Mouse (Mus musculus) adrenal gland, postnatal 14 days (tissue): ENCODE results near the gene Mapkapk2. TPM values are rescaled to one million over a fixed set of nuclear protein-coding genes. Genes with fewer than 3 reads are reported as not detected.

Experiments
- DNase-seq: peaks from one replicate; pipeline ENCODE4 v3.0.0; 2021; ENCODE audit warnings: mixed read lengths
- total RNA-seq: library from RNA; stranded (reverse); gene quantifications from 2 replicates; pipeline ENCODE4 v1.2.3, GENCODE M21; 2021

Mapkapk2 gene
- total RNA-seq, 1 experiment from 2014 or later = 180 TPM

DNA sequence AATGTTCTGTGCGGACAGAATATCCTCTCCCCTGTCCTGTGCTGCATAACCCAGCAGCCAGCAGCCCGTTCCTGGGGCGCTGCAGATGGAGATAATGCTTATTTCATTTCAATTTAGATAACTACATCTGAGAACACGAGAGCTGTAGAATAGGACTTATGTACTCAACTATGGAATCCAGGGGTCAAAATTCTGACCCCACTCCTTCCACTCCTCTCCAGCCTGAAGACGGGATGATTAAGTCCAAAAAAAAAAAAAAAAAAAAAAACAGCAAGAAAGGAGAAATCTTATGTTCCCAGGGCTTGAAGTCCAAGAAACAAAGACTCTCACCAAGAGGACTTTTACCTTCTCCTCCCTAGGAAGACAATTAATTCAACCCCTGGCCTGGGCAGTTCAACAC is 14.5 kb downstream of the Mapkapk2 start:
- no peak for DNase-seq

DNA sequence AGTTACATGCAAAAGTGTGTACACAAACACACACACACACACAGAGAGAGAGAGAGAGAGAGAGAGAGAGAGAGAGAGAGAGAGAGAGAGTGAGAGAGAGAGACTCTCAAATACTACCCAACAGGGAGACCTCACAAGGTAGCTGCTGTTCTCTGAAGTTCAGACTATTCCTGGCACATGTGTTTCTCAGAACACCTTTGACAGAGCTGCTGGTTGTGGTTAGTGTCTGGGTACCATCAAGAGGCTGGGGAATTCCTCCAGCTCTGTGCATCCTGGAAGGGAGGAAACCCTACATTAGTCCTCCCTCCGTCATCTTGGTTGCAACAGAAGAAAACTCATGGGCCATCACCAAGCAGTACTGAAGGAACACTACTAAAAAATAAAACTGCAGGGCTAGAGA is 16.9 kb downstream of the Mapkapk2 start:
- no peak for DNase-seq

DNA sequence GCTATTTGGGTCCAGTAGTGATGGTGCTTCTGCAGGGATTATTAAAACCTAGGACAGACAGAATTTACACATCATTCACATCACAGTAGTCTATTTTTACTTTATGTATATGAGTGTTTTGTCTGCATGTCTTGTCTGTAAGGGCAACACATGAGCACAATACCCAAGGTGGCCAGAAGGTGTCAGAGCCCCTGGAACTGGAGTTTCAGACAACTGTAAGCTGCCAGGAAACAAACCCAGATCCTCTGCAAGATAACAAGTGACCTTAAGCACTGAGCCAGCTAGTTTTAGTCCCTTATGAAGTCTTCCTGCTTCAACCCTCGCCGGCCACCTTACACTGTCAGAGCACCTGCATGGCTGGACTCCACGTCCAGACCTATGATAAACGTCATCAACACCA is 17.9 kb downstream of the Mapkapk2 start:
- DNase-seq = peak; percentile 69

DNA sequence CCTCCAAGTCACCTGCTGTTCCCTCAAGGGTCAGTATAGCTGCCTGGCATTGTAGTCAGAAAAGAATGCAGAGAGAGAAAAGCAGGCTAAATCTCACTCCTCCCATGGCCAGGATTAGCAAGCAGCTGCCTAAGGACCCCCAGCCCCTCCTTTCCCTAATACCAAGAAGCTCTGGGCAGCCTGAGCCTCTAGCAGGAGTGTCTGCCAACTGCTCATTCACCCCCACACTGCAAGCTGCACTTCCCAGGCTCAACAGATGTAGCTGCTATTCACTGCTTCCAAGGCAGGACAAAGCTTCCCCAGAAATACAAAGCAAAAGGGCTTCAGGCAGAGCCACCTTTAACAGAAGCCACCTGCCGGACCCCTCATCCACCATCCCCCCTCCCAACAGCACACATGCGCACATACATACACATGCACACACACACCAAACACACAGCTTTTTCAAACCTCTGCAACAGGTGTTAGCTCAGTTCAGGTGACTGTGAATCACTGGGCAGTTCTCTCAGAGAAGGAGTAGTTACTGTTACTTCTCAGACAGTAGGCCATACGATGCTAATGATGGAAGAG is 18.8 kb downstream of the Mapkapk2 start:
- DNase-seq = no peak

DNA sequence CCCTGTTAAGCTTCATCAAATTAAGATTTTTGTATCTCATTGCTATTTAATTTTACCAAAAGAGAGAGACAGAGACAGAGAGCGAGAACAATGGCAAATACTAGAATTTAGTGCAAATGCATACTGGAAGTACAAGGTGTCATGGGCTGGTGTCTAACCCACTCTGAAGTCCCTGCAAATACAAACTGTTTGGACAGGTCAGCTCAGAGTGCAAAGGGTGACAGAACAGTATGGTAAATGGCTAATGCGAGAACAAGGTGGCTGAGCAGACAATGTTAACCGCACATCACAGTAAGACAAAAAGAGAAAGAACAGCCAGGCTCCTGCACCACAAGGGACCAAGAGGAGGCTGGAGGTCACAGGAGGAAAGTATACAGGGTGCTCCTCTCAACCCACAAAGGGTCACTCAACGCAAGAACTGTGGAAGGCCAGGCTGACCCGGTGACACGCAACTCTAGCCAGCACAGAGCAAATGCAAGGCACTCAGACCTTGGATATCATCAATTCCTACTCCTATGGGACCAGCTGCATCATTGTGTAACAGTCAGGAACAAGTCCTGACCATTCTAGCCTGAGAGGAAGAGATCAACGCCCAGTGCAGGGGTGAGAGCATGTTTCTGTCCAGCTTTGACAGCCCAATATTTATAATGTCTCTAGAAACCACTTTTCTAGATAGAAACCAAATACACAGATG is 22.4 kb downstream of the Mapkapk2 start:
- no peak for DNase-seq

DNA sequence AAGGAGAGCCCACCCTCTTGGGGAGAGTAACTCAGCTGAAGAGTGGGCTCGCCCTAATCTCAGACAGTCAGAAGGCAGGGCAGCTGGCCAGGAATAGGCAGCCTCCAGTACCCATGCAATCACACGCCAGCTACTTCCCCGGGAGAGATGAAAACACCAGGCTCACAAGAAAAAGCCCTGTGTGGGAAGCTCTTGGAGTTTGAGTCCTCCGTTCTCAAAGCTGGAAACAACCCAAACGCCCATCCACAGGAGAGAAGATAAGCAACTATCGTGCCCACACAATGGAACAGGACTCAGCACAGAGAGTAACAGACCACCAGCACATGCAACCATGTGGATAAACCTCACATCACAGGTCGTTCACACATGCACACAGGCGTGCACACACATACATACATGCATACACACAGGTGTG is 23.1 kb downstream of the Mapkapk2 start:
- peak; percentile 52 for DNase-seq

DNA sequence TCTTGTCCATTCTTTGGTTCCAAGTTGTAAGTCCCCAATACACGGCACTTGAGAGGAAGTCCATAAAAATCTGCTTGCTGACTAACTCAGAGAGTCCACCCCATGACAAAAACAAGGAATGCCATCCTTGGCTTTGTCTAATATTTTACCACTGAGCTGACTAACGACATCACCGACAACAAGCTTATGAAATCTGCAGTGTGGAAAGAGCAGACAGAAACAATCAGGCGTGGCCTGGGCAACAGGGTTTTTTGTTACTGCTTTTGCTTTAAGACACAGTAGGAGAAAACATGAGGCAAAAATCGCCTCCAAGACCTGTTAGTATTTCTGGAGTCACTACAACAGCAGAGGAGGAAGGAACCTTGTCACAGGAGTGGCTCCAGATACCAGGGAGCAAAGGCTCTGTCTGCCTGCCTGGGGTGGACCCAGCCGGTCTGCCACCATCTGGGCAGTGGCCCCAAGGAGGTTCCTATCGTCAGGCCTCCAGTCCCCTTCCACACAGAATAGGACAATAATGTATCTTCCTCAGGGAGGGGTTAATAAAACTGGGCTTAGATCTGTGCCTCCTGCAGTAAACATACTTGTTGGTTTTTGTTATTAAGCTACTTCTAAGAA is 25.1 kb downstream of the Mapkapk2 start:
- no peak for DNase-seq

DNA sequence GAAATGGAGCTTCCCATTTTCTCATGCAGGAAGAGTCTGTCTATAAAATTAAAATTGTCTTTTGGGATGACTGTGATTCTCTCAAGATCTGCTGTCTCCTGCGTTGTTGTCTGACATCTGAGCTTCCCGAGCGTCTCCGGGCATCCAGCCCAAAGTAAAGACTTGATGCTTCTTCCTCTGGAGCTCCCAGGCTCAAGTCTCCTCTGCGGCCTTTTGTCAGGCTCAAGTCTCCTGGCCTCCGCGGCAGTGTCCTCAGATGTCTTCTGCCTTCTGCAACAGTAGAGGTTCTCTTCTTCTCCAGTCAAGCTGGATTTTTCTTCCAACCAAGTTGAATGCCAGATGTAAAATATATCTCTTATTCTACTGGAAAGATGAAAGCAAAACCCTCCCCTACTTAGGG is 28.6 kb downstream of the Mapkapk2 start:
- DNase-seq = no peak

DNA sequence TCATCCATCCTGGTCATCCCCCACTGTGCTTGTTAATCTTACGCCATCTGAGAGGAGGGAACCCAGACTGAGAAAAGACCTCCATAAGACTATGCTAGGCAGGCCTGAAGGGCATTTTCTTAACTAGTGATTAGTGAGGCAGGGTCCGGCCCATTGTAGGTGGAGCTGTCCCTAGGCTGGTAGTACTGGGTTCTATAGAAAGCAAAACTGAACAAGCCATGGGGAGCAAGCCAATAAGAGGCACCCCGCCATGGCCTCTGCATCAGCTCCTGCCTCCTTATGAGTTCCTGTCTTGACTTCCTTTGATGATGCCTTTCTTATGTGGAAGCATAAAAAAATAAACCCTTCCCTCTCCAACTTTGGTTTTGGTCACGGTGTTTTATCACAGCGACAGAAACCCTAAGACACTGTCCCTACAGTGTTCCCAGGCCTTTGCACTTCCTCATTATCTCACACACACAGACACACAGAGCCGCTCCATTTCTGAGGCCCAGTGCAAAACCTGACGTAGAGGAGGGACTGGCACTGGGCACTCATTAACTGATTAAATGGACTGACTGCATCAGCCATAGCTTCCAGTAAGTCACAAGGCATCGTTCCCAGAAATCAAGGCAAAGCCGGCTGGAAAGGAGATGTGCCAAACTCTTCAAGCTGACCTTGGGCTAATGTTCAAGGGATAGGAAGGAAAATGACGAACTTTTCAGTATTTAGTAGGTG is 29.5 kb downstream of the Mapkapk2 start:
- peak; percentile 50 for DNase-seq

DNA sequence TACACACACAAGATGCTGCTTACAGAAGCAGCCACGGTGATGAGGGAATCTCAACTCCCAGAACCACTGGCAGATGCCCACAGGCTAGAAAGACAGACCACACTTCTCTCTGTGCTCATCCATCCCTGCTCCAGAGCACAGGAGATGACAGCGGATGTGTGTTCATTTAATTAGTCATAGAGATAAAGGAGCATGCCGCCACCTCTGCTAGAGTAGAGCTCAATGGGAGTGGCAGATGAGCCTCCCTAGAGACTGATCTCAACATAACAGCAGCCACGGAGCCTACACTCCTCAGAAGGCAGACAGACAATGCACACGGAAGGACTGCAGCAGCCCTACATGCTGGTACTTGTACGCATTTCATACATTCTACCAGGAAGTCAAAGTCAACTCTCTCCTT is 33.4 kb downstream of the Mapkapk2 start:
- no peak for DNase-seq

DNA sequence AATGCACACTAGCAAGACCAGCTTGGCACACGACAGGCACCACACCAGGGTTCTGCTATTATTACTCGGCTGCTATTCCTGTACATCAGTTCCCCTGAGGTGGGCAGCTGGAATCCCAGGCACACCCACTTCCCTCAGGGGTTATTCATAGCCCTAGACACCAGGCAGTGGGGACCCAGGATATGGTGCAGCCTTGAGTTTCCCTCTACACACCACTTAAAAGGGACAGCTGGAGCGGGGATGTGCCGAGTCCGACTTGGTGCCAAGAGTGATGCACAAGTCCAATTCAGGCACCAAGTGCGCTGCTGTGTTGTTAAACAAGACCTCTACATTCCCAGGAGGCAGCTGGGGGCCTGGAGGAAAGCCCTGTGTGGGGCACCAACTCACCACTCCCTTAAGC is 34.8 kb downstream of the Mapkapk2 start:
- no peak for DNase-seq

DNA sequence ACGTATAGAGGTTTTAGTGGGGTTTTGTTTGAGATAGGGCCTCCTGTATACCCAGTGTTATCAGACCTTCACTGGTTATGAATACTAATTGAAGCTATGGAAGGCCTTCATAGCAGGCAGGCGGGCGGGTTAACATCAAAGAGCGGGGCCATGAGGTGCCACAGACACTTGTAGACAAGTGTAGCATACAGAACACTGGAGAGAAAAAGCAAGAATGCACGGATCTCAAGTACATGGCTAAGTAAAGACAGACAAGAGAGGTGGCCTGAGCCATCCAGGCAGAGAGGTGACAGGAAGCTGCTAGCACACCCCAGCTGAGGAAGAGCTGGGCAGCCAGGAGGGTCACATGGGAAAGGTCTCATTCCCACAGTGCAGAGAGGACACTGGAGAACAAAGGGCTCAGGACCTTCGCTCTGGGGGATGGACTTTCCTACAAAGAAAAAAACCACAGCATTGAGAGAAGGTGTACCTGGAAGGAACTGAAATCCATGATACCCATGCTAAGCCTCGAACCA is 35.8 kb downstream of the Mapkapk2 start:
- no peak for DNase-seq

DNA sequence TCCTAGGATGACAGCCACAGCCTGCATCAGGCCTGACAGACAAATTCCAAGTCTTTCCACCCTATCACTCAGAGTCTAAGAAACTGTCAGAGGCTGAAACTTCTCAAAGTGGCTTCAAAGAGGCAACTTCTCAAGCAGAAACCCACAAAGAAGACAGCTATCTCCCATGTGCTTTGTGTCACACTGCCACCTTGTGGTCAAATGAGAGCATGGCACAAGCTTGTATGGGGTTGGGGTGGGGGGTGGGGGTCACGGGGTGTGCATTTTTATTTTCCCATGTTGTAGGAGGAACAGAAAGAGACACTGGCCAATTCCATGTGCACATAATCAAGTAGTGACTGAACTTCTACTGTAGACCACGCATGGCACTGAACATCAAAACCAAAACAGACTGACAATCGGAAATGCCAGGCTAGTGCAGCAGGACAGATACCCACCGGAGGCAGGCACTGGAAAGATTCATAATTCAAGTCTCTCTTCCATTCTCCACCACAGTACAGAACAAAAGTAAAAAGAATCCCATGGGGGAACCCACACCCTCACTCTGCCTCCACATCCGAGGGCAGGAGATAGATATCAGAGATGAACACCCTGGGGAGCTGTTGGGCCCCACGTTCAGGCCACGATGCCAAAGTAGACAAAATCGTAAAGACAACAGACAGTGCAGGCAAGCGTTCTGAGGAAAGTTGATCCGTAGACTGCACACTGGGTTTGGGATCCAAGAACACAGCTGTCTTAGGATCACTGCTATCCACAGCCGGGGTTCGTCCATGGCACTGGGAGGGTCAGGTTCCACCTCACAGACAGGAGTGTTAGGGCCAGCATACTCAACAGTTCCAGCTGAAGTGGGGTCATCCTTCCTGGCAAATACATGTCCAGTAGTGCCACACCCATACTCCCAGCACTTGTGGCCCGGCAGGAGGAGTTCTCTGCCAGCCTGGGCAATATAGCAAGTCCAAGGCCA is 37.1 kb downstream of the Mapkapk2 start:
- peak; percentile 68 for DNase-seq

DNA sequence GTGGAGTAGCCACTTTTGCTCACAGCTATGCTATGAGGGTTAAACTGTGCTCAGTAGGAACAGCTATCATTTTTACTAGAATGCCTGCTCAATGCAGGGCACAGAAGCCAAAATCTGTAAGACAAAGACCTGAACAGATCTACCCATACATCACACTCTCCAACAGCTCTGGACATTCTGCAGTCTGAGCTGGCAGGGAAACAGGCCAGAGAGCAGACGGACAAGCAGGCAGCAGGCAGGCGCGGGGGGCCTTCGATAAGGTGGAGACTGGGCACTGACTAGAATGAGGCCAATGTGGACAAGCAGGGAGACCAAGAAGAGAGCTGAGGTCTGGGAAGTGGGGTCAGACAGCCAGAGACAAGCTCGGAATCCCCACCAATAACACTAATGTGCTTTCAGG is 37.8 kb downstream of the Mapkapk2 start:
- DNase-seq = no peak

DNA sequence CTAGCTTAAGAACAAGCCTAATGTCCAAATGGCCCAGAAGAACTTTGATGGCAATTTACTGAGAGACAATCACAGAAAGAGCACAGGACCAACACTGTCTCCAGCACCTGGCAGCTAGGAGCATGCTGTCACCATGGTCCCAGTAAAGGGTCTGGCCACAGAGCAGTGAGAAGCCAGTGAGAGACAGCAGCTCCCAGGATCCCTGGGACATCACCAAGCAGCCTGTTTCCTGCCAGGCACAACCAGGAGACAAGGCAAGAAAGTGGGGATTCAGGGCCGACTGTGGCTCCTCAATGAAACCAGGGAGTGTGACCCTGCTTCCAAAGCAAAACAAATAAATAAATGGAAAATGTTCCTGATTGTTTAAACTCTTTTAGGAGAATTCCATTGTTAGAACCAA is 38.2 kb downstream of the Mapkapk2 start:
- no peak for DNase-seq

DNA sequence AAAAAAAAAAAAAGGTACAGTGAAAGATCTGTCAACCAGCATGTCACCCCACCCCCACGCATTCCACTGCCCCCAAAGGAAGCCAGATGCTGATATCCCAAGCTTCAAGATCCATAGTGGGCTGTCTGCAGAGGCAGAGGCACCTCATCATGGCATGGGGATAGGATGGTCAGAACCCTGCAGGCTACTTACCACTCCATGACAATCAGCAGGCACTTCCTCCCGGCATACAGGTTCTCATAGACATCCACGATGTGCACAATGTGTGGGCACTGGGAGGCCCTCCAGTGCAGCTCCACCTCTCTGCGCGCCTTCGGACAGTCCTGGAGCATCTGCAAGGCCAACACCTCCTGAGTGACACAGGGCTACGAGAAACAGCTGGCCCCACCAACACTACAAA is 39.2 kb downstream of the Mapkapk2 start:
- DNase-seq = no peak

DNA sequence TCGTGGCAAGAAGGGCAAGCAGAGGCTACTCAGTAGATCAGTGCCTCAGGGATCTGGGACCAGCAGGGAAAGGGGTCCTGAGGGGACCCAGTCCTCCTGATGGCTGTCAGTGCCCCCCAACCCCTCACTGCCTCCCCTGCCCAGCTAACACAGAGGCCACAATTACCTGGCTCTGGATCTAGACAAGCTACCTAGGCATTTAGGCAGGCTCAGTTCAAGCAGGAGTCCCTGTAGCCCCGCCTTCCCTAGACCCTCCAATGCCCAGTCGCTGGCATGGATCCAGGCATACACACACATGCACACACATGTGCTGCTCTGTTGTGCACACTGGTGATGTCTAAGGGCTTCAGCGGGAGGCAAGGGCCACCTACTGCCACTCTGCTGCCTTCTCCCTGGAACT is 43.4 kb downstream of the Mapkapk2 start:
- peak; percentile 5 for DNase-seq

DNA sequence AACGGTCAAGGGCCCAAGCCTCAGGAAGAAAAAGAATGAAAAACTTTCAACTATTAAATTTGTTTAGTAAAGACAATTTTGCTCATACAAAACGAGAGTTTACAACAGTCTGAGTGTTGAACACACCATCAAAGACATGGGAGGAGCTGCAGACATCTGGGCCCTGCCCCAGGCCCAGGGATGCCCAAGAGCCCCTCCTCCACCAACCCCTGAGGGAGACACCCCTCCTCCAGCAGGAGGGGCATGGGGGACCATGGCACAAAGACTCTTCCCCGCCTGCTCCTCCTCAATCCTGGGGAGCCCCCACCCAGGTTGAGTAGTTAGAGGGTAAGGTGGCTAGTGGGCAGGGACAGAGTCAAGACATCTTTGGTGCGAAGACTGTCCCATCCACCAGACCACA is 44.0 kb downstream of the Mapkapk2 start:
- peak; percentile 11 for DNase-seq

DNA sequence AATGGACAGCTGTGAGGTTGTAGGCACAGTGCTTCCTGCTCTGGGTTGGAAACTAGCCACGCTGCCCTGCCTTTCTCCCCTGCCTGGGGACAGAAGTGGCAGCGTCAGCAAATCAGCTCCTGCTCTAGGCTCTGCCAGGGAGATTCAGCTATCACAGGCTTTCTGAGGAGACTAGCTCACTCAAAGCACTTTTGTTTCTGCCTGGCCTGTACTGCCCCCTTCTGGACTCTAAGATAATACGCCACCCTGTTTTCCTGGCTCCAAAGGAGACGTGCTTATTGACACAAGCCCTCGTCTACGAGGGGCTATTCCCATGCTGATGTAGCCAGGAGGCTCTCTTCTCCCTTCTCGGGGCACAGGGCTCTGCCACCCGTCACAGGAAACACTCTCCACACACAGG is 44.4 kb downstream of the Mapkapk2 start:
- peak; percentile 71 for DNase-seq

DNA sequence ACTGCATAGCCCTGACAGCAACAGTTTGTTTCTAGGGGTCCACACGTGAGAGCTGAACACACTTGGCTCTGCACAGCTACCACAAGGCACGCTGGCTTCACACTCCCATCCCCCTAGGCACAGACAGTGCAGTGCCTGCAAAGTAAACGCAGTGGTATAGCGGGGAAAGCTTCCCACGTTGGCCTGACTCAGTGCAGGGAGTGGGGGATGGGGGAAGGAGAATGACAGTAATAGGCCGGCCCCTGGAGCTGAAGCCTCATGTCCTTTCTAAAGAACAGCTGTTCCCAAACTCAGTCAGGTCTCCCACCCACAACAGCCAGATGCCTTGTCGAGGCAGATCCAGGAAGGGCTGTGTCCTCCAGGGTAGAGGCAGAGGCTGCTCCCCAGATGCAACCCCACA is 46.6 kb downstream of the Mapkapk2 start:
- DNase-seq = no peak

DNA sequence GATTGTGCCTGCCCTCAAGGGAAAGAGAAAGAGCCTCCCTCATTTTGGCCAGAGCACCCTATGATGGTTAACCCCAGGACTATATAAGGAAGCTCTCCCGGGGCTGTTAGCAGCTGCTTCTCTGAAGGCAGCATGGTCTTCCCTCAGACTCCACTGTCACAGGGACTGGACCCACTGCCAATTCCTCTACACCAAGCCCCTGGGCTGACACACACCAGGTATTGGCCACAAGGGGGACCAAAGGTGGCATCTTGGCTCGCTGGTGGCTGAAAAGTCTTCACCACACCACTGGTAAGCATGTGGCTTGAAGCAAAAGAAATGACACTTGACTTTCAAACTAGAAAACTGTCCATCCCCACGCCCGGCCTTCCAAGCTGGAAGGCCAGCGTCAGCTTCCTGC is 47.0 kb downstream of the Mapkapk2 start:
- DNase-seq = no peak

DNA sequence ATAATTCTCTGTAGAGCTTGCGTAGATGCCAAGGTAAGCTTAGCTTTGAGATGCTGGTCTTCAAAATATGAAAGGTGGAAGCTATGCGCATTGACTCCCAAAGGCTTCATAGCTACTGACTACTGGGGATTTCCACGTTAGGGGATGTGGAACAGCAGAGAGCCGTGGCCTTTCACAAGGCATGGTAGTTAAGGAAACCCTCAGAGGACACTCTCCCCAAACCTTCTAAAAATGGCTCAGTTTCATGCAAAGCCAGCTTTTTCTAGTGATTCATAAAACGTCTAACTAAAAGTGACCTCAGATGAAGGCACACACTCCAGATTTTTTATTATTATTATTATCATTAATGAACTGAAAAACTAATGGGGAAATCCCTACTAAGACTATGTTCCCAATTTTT is 47.6 kb downstream of the Mapkapk2 start:
- DNase-seq = no peak
